Mouse (Mus musculus) gastrocnemius, adult 8-10 months (tissue): Measurements from ENCODE around the gene Ctdnep1. TPM values are rescaled to one million over a fixed set of nuclear protein-coding genes. Genes with fewer than 3 reads are reported as not detected.

Source experiments
- DNase-seq, 2 experiments: peaks; one replicate each; pipeline ENCODE4 v3.0.0; 2022; ENCODE audit warnings: low spot score in 2 of 2
- microRNA-seq: library from miRNA; unstranded; fragments of <30 nt; microRNA quantifications from one replicate; pipeline ENCODE4 v1.2.0, GENCODE M21; 2022
- total RNA-seq, 4 experiments: library from RNA; stranded (reverse); gene quantifications; 2 replicates each; pipeline ENCODE4 v1.2.4; 2022

The Ctdnep1 gene
- total RNA-seq, 4 experiments from 2014 or later, result 266 to 308 (median 283) TPM

GRCm38 (mm10) chr11:70028401-70029129, 47.6 kb downstream of the Ctdnep1 start:
- DNase-seq, result no peak

- peak; percentile 80 to 84 for DNase-seq
These were observed 48.3 kb downstream of the Ctdnep1 start for GRCm38 (mm10) chr11:70029130-70029801.

GRCm38 (mm10) chr11:70029829-70030550, 49.0 kb downstream of the Ctdnep1 start:
- no peak for DNase-seq

GRCm38 (mm10) chr11:70030651-70031320, 49.8 kb downstream of the Ctdnep1 start:
- DNase-seq, result no peak

- DNase-seq, result no peak
These were observed 50.3 kb downstream of the Ctdnep1 start for GRCm38 (mm10) chr11:70031321-70031670.

GRCm38 (mm10) chr11:70038174-70038573, 57.2 kb downstream of the Ctdnep1 start:
- no peak for DNase-seq

- no peak for DNase-seq
These were observed 58.7 kb downstream of the Ctdnep1 start for GRCm38 (mm10) chr11:70039631-70040030.

GRCm38 (mm10) chr11:70040184-70040583, 59.2 kb downstream of the Ctdnep1 start:
- DNase-seq, result no peak

Small RNAs within 50 kb of the gene (microRNA-seq; reads per million reads assigned to microRNA genes)
- gene Gm44349 (not detected), gene Mir324 (713 reads per million, percentile 75 among the genes with 10 or more reads in this experiment)

Other genes with a start within 250 kb of the Ctdnep1 start
- gene Polr2a, start 222.5 kb upstream of the Ctdnep1 start, total RNA-seq, result 10 to 100 TPM; 27.8 to 38.4 (median 35.3) TPM
- not detected for gene Slc35g3, start 219.2 kb upstream of the Ctdnep1 start, total RNA-seq
- gene Zbtb4, start 215.2 kb upstream of the Ctdnep1 start, total RNA-seq, result 10 to 100 TPM; 35.6 to 40.3 (median 38.5) TPM
- 10 to 100 TPM; 25.2 to 33.8 (median 28.9) TPM for gene Chrnb1, start 185.2 kb upstream of the Ctdnep1 start, total RNA-seq
- 1 to 10 TPM; 2.5 to 5.8 (median 4.0) TPM for gene Fgf11, start 179.3 kb upstream of the Ctdnep1 start, total RNA-seq
- gene Tmem102, start 175.5 kb upstream of the Ctdnep1 start, total RNA-seq, result under 1 TPM; 0.17 to 0.31 (median 0.24) TPM
- gene Gm39566, start 165.9 kb upstream of the Ctdnep1 start, total RNA-seq, result not detected
- not detected for gene Spem2, start 162.7 kb upstream of the Ctdnep1 start, total RNA-seq
- gene Spem1, start 159.0 kb upstream of the Ctdnep1 start, total RNA-seq, result not detected
- gene Nlgn2, start 143.4 kb upstream of the Ctdnep1 start, total RNA-seq, result 1 to 10 TPM; 1.3 to 2.4 (median 1.7) TPM
- gene Tmem256, start 142.6 kb upstream of the Ctdnep1 start, total RNA-seq, result 100 to 1,000 TPM; 143 to 214 (median 181) TPM
- 10 to 100 TPM in 2 of 4 experiments, 1 to 10 TPM in 2; 8.7 to 10.6 (median 9.4) TPM for gene Plscr3, start 134.8 kb upstream of the Ctdnep1 start, total RNA-seq
- gene Tnk1, start 122.4 kb upstream of the Ctdnep1 start, total RNA-seq, result under 1 TPM in 1 of 4 experiments, not detected in 3; 0.31 TPM
- not detected for gene Tmem95, start 103.1 kb upstream of the Ctdnep1 start, total RNA-seq
- gene Kctd11, start 99.8 kb upstream of the Ctdnep1 start, total RNA-seq, result 1 to 10 TPM in 2 of 4 experiments, under 1 TPM in 2; 0.97 to 1.3 (median 1.1) TPM
- under 1 TPM in 3 of 4 experiments, not detected in 1; 0.15 to 0.21 (median 0.19) TPM for gene Acap1, start 85.6 kb upstream of the Ctdnep1 start, total RNA-seq
- 1 to 10 TPM in 1 of 4 experiments, under 1 TPM in 3; 0.22 to 1.1 (median 0.57) TPM for gene 2810408A11Rik, start 80.2 kb upstream of the Ctdnep1 start, total RNA-seq
- gene Neurl4, start 80.1 kb upstream of the Ctdnep1 start, total RNA-seq, result 10 to 100 TPM; 21.6 to 31.3 (median 25.5) TPM
- 10 to 100 TPM; 38.6 to 53.2 (median 50.3) TPM for gene Gps2, start 67.3 kb upstream of the Ctdnep1 start, total RNA-seq
- 100 to 1,000 TPM; 443 to 477 (median 467) TPM for gene Eif5a, start 59.2 kb upstream of the Ctdnep1 start, total RNA-seq
- 10 to 100 TPM in 1 of 4 experiments, 1 to 10 TPM in 3; 8.5 to 11.4 (median 9.2) TPM for gene Ybx2, start 45.4 kb upstream of the Ctdnep1 start, total RNA-seq
- 100 to 1,000 TPM; 397 to 490 (median 424) TPM for gene Slc2a4, start 33.0 kb upstream of the Ctdnep1 start, total RNA-seq
- gene Cldn7, start 16.4 kb upstream of the Ctdnep1 start, total RNA-seq, result not detected
- 10 to 100 TPM; 38.8 to 40.8 (median 39.4) TPM for gene Elp5, start 1.4 kb downstream of the Ctdnep1 start, total RNA-seq
- gene Gabarap, start 10.0 kb downstream of the Ctdnep1 start, total RNA-seq, result 100 to 1,000 TPM; 186 to 216 (median 214) TPM
- 10 to 100 TPM; 20.5 to 28.5 (median 23.0) TPM for gene Phf23, start 14.6 kb downstream of the Ctdnep1 start, total RNA-seq
- gene Dvl2, start 19.4 kb downstream of the Ctdnep1 start, total RNA-seq, result 1 to 10 TPM; 3.8 to 5.2 (median 4.5) TPM
- gene Acadvl, start 34.3 kb downstream of the Ctdnep1 start, total RNA-seq, result 100 to 1,000 TPM; 288 to 338 (median 299) TPM
- gene Dlg4, start 35.8 kb downstream of the Ctdnep1 start, total RNA-seq, result 1 to 10 TPM; 3.3 to 6.9 (median 4.2) TPM
- not detected for gene Asgr1, start 72.9 kb downstream of the Ctdnep1 start, total RNA-seq
- not detected for gene Asgr2, start 111.5 kb downstream of the Ctdnep1 start, total RNA-seq
- gene Mgl2, start 149.2 kb downstream of the Ctdnep1 start, total RNA-seq, result 1 to 10 TPM in 2 of 4 experiments, under 1 TPM in 2; 0.60 to 2.0 (median 0.94) TPM
- gene Clec10a, start 175.0 kb downstream of the Ctdnep1 start, total RNA-seq, result 1 to 10 TPM; 1.6 to 3.6 (median 2.8) TPM
- gene Slc16a11, start 231.6 kb downstream of the Ctdnep1 start, total RNA-seq, result under 1 TPM in 2 of 4 experiments, not detected in 2; 0.27 to 0.46 TPM
- gene Slc16a13, start 239.9 kb downstream of the Ctdnep1 start, total RNA-seq, result under 1 TPM; 0.13 to 0.89 (median 0.35) TPM
- gene Bcl6b, start 248.6 kb downstream of the Ctdnep1 start, total RNA-seq, result 1 to 10 TPM; 1.2 to 3.9 (median 2.3) TPM